Mouse (Mus musculus) MEL (cell line): Measurements from ENCODE around the gene Ppp1r1b.

ENCODE experiments used
- ETS1 ChIP-seq: IDR thresholded peaks from 2 replicates; pipeline ENCODE4 v1.6.1; 2012; ENCODE audit warnings: low read depth, mild to moderate bottlenecking, inconsistent platforms, low read length, improper control_type of control experiment, moderate library complexity
- POLR2A ChIP-seq, 2 experiments: IDR thresholded peaks; 2 replicates each; pipeline ENCODE4 v1.6.1; 2011 to 2012; ENCODE audit warnings: low read length in 2 of 2, mild to moderate bottlenecking in 2 of 2, control low read depth in 1 of 2, improper control_type of control experiment in 1 of 2, low read depth in 1 of 2, moderate library complexity in 1 of 2; ENCODE audit not compliant: control insufficient read depth in 1 of 2, insufficient read depth in 1 of 2, poor library complexity in 1 of 2
- TBP ChIP-seq: IDR thresholded peaks from 2 replicates; pipeline ENCODE4 v1.8.0; 2011; ENCODE audit warnings: low read depth, low read length, improper control_type of control experiment

- TF ChIP-seq POLR2A (IDR thresholded peaks at IDR 0.05; ENCODE audit: control insufficient read depth in 1 of 2, insufficient read depth in 1 of 2, low read depth in 1 of 2, low read length in 2 of 2, poor library complexity in 1 of 2) (no peak), ETS1 (no peak), TBP (no peak)
Observed at GRCm38 (mm10) chr11:98298484-98299205, 49.6 kb upstream of the Ppp1r1b start.
